14 mouse cellular contexts compared by ENCODE assay signal in the genomic region with DNA sequence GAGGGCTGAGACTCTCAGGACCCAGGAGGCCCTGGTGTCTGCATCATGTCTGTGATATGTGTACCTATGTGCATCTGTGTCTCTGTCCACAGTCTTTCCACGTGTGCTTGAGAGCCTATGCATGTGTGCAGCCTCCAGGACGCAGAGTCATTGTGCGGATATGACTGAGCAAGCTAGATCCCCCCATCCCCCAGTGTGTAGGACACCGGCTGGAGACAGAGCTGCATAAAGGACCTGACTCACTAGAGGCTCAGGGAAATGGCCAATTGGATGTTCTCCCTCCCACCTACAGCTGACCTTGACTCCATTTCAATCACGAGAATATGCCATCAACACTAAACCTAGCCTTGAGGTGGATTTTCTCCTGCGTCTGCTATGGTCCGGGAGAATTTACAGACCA. TPM values are rescaled to one million over a fixed set of nuclear protein-coding genes. Genes with fewer than 3 reads are reported as not detected.
"Had no signal": no experiment of that assay in that cellular context is flagged by ENCODE, and none has a peak within 500 bp of the region (broad histone marks: within the 10 kb centered on the region; RNA-seq: fewer than 3 reads in every experiment).

No protein-coding gene starts in this region.

- H3K4me2 ChIP-seq: limb, embryonic 15.5 days; liver, embryonic 12.5 days; lung, embryonic 14.5 days; neural tube, embryonic 12.5 days had no signal

- H3K4me3 ChIP-seq: limb, embryonic 15.5 days; liver, embryonic 12.5 days; neural tube, embryonic 12.5 days had no signal

- ATAC-seq: liver, embryonic 12.5 days had no signal

- H3K9me3 ChIP-seq: limb, embryonic 15.5 days; liver, embryonic 12.5 days; neural tube, embryonic 12.5 days had no signal

- DNase-seq: kidney, postnatal 14 days; layer of hippocampus, postnatal 36 days; lung, postnatal 10 days; lung, postnatal 4 days; thymus, postnatal 4 days had no signal

- H3K36me3 ChIP-seq: limb, embryonic 15.5 days; liver, embryonic 12.5 days; neural tube, embryonic 12.5 days had no signal

- H3K27ac ChIP-seq: limb, embryonic 15.5 days; liver, embryonic 12.5 days; neural tube, embryonic 12.5 days; stomach, postnatal 0 days had no signal

- H3K9ac ChIP-seq: limb, embryonic 15.5 days; liver, embryonic 12.5 days; lung, embryonic 14.5 days; neural tube, embryonic 12.5 days had no signal

- H3K4me1 ChIP-seq: liver, embryonic 12.5 days had no signal

RNA-seq across cellular contexts. Expression of gene Ntsr1, which starts 27.7 kb away (rescaled TPM):
- total RNA-seq: megakaryocyte-erythroid progenitor cell, adult 5-6 weeks; monocyte, adult 5-6 weeks; neutrophil, adult 5-6 weeks had no signal
- polyA plus RNA-seq: limb, embryonic 11.5 days had no signal
